Mouse (Mus musculus) embryonic fibroblast, embryonic 13.5 days (primary cell): ENCODE results near the gene Kdm1a. TPM values are rescaled to one million over a fixed set of nuclear protein-coding genes. Genes with fewer than 3 reads are reported as not detected.

Source experiments
- H3K27ac ChIP-seq: 2 replicates; pipeline ENCODE4 v1.5.1; 2012; ENCODE audit warnings: low read length, control low read depth, inconsistent platforms; ENCODE audit not compliant: insufficient read depth
- H3K4me1 ChIP-seq: 2 replicates; pipeline ENCODE4 v1.6.1; 2011; ENCODE audit warnings: low read length; ENCODE audit not compliant: control insufficient read depth, insufficient read depth
- H3K4me3 ChIP-seq: 2 replicates; pipeline ENCODE4 v1.5.1; 2011; ENCODE audit warnings: mild to moderate bottlenecking, control low read depth, low read length; ENCODE audit not compliant: insufficient read depth
- CTCF ChIP-seq: IDR thresholded peaks from 2 replicates; pipeline ENCODE4 v1.5.1; 2011; ENCODE audit warnings: mild to moderate bottlenecking, control low read depth, low read length, moderate library complexity, borderline replicate concordance; ENCODE audit not compliant: insufficient read depth
- POLR2A ChIP-seq: IDR thresholded peaks from 2 replicates; pipeline ENCODE4 v1.6.1; 2011; ENCODE audit warnings: low read depth, mild to moderate bottlenecking, control low read depth, low read length, moderate library complexity
- polyA plus RNA-seq: library from polyadenylated mRNA; stranded (reverse); fragments of >200 nt; gene quantifications from 2 replicates; pipeline ENCODE4 v1.2.4, GENCODE M21; 2011; ENCODE audit warnings: low read depth; ENCODE audit not compliant: missing spikeins, insufficient read length

The Kdm1a gene
- polyA plus RNA-seq, 1 experiment, result 88.7 TPM

GRCm38 (mm10) chr4:136605756-136606485, 3.4 kb upstream of the Kdm1a start:
- TF ChIP-seq CTCF, result no peak
- TF ChIP-seq POLR2A, result no peak
- Histone ChIP-seq H3K4me3 (no peak overlapping the region), H3K27ac (no peak overlapping the region), H3K4me1 (no peaks in the 10 kb centered on the region)

GRCm38 (mm10) chr4:136602018-136602554, 437 bp downstream of the Kdm1a start:
- Histone ChIP-seq H3K27ac (peak overlapping the region; percentile 24; the same call in 1 of the 2 replicates), H3K4me1 (0 out of 2 replicates have a peak, but pooled peaks cover 8% of the 10 kb centered on the region), H3K4me3 (peak overlapping the region; percentile 96)
- TF ChIP-seq CTCF, result no peak
- TF ChIP-seq POLR2A, result no peak

- no peak for TF ChIP-seq CTCF
- no peak for TF ChIP-seq POLR2A
- Histone ChIP-seq H3K4me1 (0 out of 2 replicates have a peak, but pooled peaks cover 8% of the 10 kb centered on the region), H3K4me3 (peak overlapping the region; percentile 96), H3K27ac (no peak overlapping the region)
These were observed 1.0 kb downstream of the Kdm1a start for GRCm38 (mm10) chr4:136601476-136601875.

- Histone ChIP-seq H3K27ac (no peak overlapping the region), H3K4me1 (0 out of 2 replicates have a peak, but pooled peaks cover 8% of the 10 kb centered on the region), H3K4me3 (peak overlapping the region; percentile 96)
- no peak for TF ChIP-seq CTCF
- TF ChIP-seq POLR2A, result no peak
These were observed 2.0 kb downstream of the Kdm1a start for GRCm38 (mm10) chr4:136600536-136600935.

- Histone ChIP-seq H3K4me1 (0 out of 2 replicates have a peak, but pooled peaks cover 8% of the 10 kb centered on the region), H3K27ac (no peak overlapping the region)
- TF ChIP-seq POLR2A (no peak), CTCF (no peak)
These were observed 2.7 kb downstream of the Kdm1a start for GRCm38 (mm10) chr4:136599869-136600268.

GRCm38 (mm10) chr4:136598268-136598876, 4.2 kb downstream of the Kdm1a start:
- Histone ChIP-seq H3K4me1 (0 out of 2 replicates have a peak, but pooled peaks cover 8% of the 10 kb centered on the region), H3K4me3 (no peak overlapping the region), H3K27ac (peak overlapping the region; percentile 20; the same call in 1 of the 2 replicates)
- TF ChIP-seq CTCF (no peak), POLR2A (no peak)

More at GRCm38 (mm10) chr4:136599869-136600268, 2.7 kb downstream of the Kdm1a start:
- no peak overlapping the region for H3K4me3 ChIP-seq

- TF ChIP-seq POLR2A (no peak), CTCF (no peak)
- H3K4me1 ChIP-seq, result 0 out of 2 replicates have a peak, but pooled peaks cover 3% of the 10 kb centered on the region
- H3K27ac ChIP-seq, result no peak overlapping the region
- H3K4me3 ChIP-seq, result no peak overlapping the region
These were observed 7.3 kb downstream of the Kdm1a start for GRCm38 (mm10) chr4:136595221-136595620.

- Histone ChIP-seq H3K27ac (no peak overlapping the region), H3K4me1 (0 out of 2 replicates have a peak, but pooled peaks cover 3% of the 10 kb centered on the region), H3K4me3 (no peak overlapping the region)
- no peak for TF ChIP-seq POLR2A
- no peak for TF ChIP-seq CTCF
These were observed 8.5 kb downstream of the Kdm1a start for GRCm38 (mm10) chr4:136594006-136594405.

GRCm38 (mm10) chr4:136592111-136592510, 10.4 kb downstream of the Kdm1a start:
- no peak overlapping the region for H3K4me3 ChIP-seq
- no peak overlapping the region for H3K27ac ChIP-seq
- H3K4me1 ChIP-seq, result no peaks in the 10 kb centered on the region
- TF ChIP-seq CTCF, result no peak
- no peak for TF ChIP-seq POLR2A

- Histone ChIP-seq H3K27ac (no peak overlapping the region), H3K4me1 (no peaks in the 10 kb centered on the region), H3K4me3 (no peak overlapping the region)
- no peak for TF ChIP-seq CTCF
- TF ChIP-seq POLR2A, result no peak
These were observed 14.5 kb downstream of the Kdm1a start for GRCm38 (mm10) chr4:136588003-136588402.

GRCm38 (mm10) chr4:136587221-136587827, 15.2 kb downstream of the Kdm1a start:
- H3K4me3 ChIP-seq, result no peak overlapping the region
- no peaks in the 10 kb centered on the region for H3K4me1 ChIP-seq
- H3K27ac ChIP-seq, result no peak overlapping the region
- TF ChIP-seq POLR2A, result no peak
